Mouse (Mus musculus): ENCODE results near the gene Six1. TPM values are rescaled to one million over a fixed set of nuclear protein-coding genes. Genes with fewer than 3 reads are reported as not detected.
A peak's percentile ranks its signal among the peaks of the same experiment; 100 is the strongest.

The Six1 gene
- total and polyA plus RNA-seq, 3 experiments: 0.93 to 4.5 (median 1.6) TPM

- no peak for DNase-seq
Measured at GRCm38 (mm10) chr12:73049520-73050225, 4.0 kb downstream of the Six1 start.

- DNase-seq: no peak
Measured at GRCm38 (mm10) chr12:73048537-73048936, 5.2 kb downstream of the Six1 start.

- no peak for DNase-seq
Measured at GRCm38 (mm10) chr12:73047576-73047975, 6.1 kb downstream of the Six1 start.

- peak; percentile 90 for DNase-seq
Measured at GRCm38 (mm10) chr12:73046607-73047180, 7.0 kb downstream of the Six1 start.

GRCm38 (mm10) chr12:73045724-73046606, 7.7 kb downstream of the Six1 start:
- peak; percentile 39 for DNase-seq

GRCm38 (mm10) chr12:73045046-73045723, 8.5 kb downstream of the Six1 start:
- peak; percentile 72 for DNase-seq

- DNase-seq: peak; percentile 58
Measured at GRCm38 (mm10) chr12:73044221-73045045, 9.3 kb downstream of the Six1 start.

GRCm38 (mm10) chr12:73043396-73044167, 10.1 kb downstream of the Six1 start:
- DNase-seq: no peak

- no peak for DNase-seq
Measured at GRCm38 (mm10) chr12:73042903-73043302, 10.8 kb downstream of the Six1 start.

GRCm38 (mm10) chr12:73042406-73042805, 11.3 kb downstream of the Six1 start:
- no peak for DNase-seq

- DNase-seq: no peak
Measured at GRCm38 (mm10) chr12:73041256-73041630, 12.4 kb downstream of the Six1 start.

- no peak for DNase-seq
Measured at GRCm38 (mm10) chr12:73040563-73041255, 13.0 kb downstream of the Six1 start.

- no peak for DNase-seq
Measured at GRCm38 (mm10) chr12:73039939-73040562, 13.6 kb downstream of the Six1 start.

- DNase-seq: no peak
Measured at GRCm38 (mm10) chr12:73038992-73039938, 14.4 kb downstream of the Six1 start.

GRCm38 (mm10) chr12:73038441-73038991, 15.2 kb downstream of the Six1 start:
- no peak for DNase-seq

GRCm38 (mm10) chr12:73037385-73038160, 16.1 kb downstream of the Six1 start:
- DNase-seq: no peak
